Mouse (Mus musculus): ENCODE results near the gene Lim2. TPM values are rescaled to one million over a fixed set of nuclear protein-coding genes. Genes with fewer than 3 reads are reported as not detected.

Lim2 gene
- 0.06 and 0.07 TPM in 2 replicates for polyA plus RNA-seq (2012; rRNA removed)

DNA sequence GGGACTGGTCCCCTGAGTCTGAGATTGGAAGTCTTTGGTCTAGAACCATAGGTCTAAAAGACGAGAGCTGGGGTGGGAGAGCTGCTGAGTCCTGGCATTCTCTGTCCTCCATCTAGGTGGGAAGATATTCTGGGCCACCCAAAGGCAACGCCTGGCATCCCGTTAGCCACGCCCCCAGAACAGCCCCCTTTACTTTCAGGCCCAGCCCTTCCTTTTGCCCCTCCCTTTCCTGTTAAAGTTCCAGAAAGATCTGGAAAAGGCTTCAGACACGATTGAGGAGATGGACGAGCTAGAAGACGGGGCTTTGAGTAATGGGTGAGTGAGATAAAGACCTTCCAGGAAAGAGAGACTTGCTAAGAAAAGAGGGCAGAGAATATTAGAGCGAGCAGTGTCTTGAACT, at the start of gene Lim2:
Gene Lim2 (plus strand): TSS at position 265 of the 400 bp plus-strand sequence.

DNA sequence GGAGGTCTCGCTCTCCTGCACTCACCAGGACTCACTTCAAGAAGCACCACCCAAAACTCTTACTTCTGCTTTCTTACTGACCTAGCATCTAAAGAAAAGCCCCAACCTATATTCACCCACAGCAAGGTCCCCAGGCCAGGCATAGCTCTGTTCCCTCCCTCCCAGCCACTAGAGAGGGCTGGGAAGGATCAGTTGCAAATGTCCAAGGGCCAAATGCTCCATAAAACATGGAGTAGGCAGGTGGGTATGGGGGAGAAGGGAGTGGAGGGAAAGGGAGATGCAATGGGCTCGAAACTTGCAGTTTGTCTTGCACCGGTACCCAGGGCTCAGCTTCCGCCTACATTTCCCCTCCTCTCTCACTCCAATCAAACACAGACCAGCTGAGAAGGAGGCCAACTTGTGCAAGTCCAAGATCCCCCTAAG, 19.3 kb upstream of the Lim2 start, which contains the start of gene Siglecg:
Gene Siglecg (plus strand): TSS at position 74 of the 423 bp plus-strand sequence.

DNA sequence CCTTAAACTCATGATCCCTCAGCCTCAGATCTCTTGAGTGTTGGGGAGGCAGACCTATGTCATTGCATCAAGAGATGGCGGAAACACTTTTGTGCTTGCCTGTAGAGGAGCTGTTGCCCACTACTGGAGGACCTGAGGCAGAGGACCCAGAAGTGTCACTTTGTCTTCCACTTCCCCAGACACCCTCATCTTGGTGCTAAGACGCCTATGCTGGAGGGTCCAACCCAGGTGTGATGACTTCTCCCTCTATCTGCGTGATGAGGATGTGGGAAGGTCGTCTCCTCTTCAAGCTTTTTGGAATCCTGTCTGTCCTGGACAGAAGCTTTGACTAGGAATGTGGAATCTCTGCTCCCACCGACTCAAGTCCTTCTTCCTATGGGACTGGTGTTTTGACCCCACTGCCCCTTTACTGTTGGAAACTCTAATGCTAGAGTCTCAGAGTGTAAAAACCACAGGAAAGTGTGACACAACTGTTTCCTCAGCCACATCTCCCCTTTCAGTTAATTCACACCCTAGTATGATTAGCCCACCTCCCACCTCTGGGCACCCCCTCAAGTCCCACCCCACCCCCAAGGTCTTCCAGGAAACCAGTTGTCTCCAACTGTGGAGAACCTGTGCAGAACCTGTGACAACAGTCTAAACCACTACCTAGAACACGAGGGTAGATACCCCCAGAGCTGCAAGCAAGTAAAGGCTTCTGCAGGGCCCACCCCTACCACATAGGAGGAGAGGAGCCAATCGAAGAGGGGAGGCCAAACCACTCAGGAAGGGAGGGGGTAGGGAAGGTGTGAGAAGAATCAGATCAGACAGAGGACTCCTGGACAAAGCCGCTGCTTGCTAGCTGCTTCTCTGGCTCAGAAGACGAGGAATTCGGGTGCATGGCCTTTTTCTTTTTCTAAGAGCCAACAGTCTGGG, 9.1 kb downstream of the Lim2 start, which contains the start of gene Nkg7:
Gene Nkg7 (plus strand): TSS at position 733 of the 915 bp plus-strand sequence.

DNA sequence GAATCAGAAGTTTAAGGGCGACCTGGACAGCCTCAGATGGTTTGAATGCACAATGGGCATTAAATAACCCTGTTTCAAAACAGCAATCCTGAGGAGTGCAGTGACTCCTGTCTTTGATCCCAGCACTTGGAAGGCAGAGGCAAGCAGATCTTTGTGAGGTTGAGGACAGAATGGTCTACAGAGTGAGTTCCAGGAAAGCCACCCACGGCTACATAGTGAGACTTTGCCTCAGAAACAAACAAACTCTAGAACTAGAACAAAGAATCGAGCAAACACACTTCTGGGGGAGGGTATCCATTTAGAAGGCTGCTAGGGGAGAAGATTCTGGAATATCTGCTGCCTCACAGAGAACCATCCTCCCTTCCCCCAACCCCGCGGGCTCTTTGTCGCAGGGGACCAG, 13.0 kb downstream of the Lim2 start, which contains the start of gene Cldnd2:
Gene Cldnd2 (plus strand): TSS at position 301 of the 400 bp plus-strand sequence.

DNA sequence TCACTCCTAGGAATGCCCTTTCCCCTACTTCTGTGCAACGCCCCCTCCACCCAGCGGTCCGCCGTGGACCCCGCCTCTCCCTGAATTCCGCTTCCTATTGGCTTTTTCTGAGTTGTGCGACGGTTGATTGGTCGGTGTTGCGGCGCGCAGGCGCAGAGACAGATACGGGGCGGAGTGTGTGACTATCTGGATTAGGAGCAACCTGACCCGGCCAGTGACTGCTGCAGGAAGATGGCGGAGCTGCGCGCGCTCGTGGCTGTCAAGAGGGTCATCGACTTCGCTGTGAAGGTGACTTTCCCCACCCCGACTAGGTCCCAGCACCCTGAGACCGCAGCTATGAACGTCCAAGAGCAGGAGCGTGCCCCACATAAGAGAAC, 16.4 kb downstream of the Lim2 start, which contains the start of the genes Etfb and Gm45233:
Gene Etfb (plus strand): TSS at position 167 of the 377 bp plus-strand sequence.
Gene Gm45233 (plus strand): TSS at position 212 of the 377 bp plus-strand sequence.

DNA sequence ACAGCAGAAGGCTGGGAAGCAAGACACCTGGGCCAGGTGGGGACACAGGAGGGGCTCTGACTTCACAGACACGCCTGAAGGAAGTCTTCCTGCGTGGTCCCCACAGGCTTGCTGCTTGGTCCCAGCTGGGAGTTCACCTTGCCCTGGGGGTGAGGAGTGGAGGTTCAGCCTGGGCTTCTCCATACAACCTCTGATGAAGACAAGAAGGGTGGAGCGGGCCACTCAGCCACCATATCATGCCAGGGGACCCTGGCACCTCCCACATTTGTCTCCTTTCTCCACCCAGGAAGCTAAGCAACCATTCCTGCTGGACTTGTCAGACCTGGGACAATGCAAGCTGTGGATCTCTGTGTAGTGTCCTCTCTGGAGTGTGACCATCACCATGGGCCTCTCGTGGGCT, 35.4 kb downstream of the Lim2 start, which contains the start of gene Vsig10l:
Gene Vsig10l (plus strand): TSS at position 301 of the 400 bp plus-strand sequence.

Other genes starting within 250 kb of the Lim2 start
- gene Zfp715, start 114.4 kb upstream of the Lim2 start, polyA plus RNA-seq (2012; rRNA removed), result 4.6 and 5.2 TPM in 2 replicates
- gene Siglecf, start 76.3 kb upstream of the Lim2 start, polyA plus RNA-seq (2012; rRNA removed), result 1.7 and 1.8 TPM in 2 replicates
- 5.8 and 6.3 TPM in 2 replicates for gene Siglecg, start 19.5 kb upstream of the Lim2 start, polyA plus RNA-seq (2012; rRNA removed)
- gene Nkg7, start 9.4 kb downstream of the Lim2 start, polyA plus RNA-seq (2012; rRNA removed), result 6.7 and 6.9 TPM in 2 replicates
- 0.56 and 1.4 TPM in 2 replicates for gene Cldnd2, start 13.1 kb downstream of the Lim2 start, polyA plus RNA-seq (2012; rRNA removed)
- 327 and 343 TPM in 2 replicates for gene Etfb, start 16.4 kb downstream of the Lim2 start, polyA plus RNA-seq (2012; rRNA removed)
- gene Gm45233, start 16.5 kb downstream of the Lim2 start, polyA plus RNA-seq (2012; rRNA removed), result 0.08 and 0.30 TPM in 2 replicates
- gene Vsig10l, start 35.5 kb downstream of the Lim2 start, polyA plus RNA-seq (2012; rRNA removed), result 0.81 and 0.91 TPM in 2 replicates
- gene Iglon5, start 62.4 kb downstream of the Lim2 start, polyA plus RNA-seq (2012; rRNA removed), result 0.01 and 0.03 TPM in 2 replicates
- not detected in 2 replicates for gene 4931406B18Rik, start 78.3 kb downstream of the Lim2 start, polyA plus RNA-seq (2012; rRNA removed)
- 9.2 and 11.9 TPM in 2 replicates for gene Cd33, start 116.8 kb downstream of the Lim2 start, polyA plus RNA-seq (2012; rRNA removed)
- gene Zfp658, start 134.6 kb downstream of the Lim2 start, polyA plus RNA-seq (2012; rRNA removed), result 0.45 and 0.46 TPM in 2 replicates
- gene Zfp719, start 151.9 kb downstream of the Lim2 start, polyA plus RNA-seq (2012; rRNA removed), result 1.0 and 1.1 TPM in 2 replicates
- gene Zfp819, start 179.5 kb downstream of the Lim2 start, polyA plus RNA-seq (2012; rRNA removed), result 0.02 TPM in 1 of 2 replicates, not detected in the other
- 0.02 TPM in 1 of 2 replicates, not detected in the other for gene Ceacam18, start 207.0 kb downstream of the Lim2 start, polyA plus RNA-seq (2012; rRNA removed)
- 5.9 and 8.5 TPM in 2 replicates for gene Siglece, start 232.5 kb downstream of the Lim2 start, polyA plus RNA-seq (2012; rRNA removed)
- 2.6 and 2.8 TPM in 2 replicates for gene Ctu1, start 244.3 kb downstream of the Lim2 start, polyA plus RNA-seq (2012; rRNA removed)

All from liver, embryonic 18 days (tissue).